Comparison of ENCODE assay signal across 21 mouse cellular contexts in the genomic region with DNA sequence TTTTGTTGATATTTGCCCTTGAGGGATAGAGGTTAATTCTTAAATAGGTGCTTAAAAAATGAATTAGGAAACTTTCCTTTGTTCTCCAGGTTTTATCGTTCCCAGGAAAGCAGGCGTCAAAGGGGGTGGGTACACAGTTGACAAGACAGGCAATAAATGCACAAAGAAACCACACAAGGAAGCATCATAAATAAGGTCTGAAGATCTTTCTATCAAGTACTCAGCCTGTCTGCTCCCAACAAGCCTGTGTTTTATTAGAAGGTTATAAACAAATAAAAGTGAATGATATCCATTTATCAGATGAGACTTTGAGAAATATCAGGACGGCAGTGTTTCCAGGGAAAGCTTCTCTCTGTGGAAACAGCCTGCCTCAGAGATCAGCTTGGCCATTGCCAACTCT. TPM values are rescaled to one million over a fixed set of nuclear protein-coding genes. Genes with fewer than 3 reads are reported as not detected.
"Had no signal": no experiment of that assay in that cellular context is flagged by ENCODE, and none has a peak within 500 bp of the region (broad histone marks: within the 10 kb centered on the region; RNA-seq: fewer than 3 reads in every experiment).

No protein-coding gene starts in this region.

- H3K27ac ChIP-seq: liver, embryonic 14.5 days; midbrain, embryonic 10.5 days; midbrain, embryonic 12.5 days; stomach, embryonic 15.5 days; stomach, postnatal 0 days had no signal

- H3K36me3 ChIP-seq: midbrain, embryonic 10.5 days; midbrain, embryonic 12.5 days; stomach, embryonic 15.5 days had no signal

- H3K4me3 ChIP-seq: midbrain, embryonic 10.5 days; midbrain, embryonic 12.5 days; myocyte; stomach, embryonic 15.5 days had no signal

- H3K9ac ChIP-seq: liver, embryonic 14.5 days; lung, embryonic 14.5 days; midbrain, embryonic 12.5 days; stomach, embryonic 15.5 days had no signal

- H3K4me2 ChIP-seq: lung, embryonic 14.5 days; midbrain, embryonic 12.5 days; stomach, embryonic 15.5 days had no signal

- H3K9me3 ChIP-seq: midbrain, embryonic 10.5 days; stomach, embryonic 15.5 days had no signal

- ATAC-seq: midbrain, embryonic 16.5 days had no signal

- H3K4me1 ChIP-seq: midbrain, embryonic 10.5 days; midbrain, embryonic 12.5 days; stomach, embryonic 15.5 days had no signal

- H3K27me3 ChIP-seq: midbrain, embryonic 12.5 days; stomach, embryonic 15.5 days had no signal

- DNase-seq: lung, adult 18-20 months; lung, embryonic 14.5 days; lung, postnatal 10 days; lung, postnatal 4 days; midbrain, embryonic 14.5 days; retina, postnatal 1 day; right cerebral cortex, adult 18-20 months; right cerebral cortex, postnatal 25 days; right cerebral cortex, postnatal 4 days; thymus, adult 2 months; thymus, postnatal 25 days had no signal

RNA-seq across cellular contexts. Expression of gene Capn13, which starts 33.3 kb away (rescaled TPM):
- polyA plus RNA-seq: liver, embryonic 16.5 days; lung, embryonic 14.5 days; lung, embryonic 16.5 days; midbrain, embryonic 10.5 days; midbrain, embryonic 14.5 days; midbrain, embryonic 16.5 days; myocyte; spleen, adult 2 months had no signal
